Mouse (Mus musculus): ENCODE data around the gene Krtcap2.

DNA sequence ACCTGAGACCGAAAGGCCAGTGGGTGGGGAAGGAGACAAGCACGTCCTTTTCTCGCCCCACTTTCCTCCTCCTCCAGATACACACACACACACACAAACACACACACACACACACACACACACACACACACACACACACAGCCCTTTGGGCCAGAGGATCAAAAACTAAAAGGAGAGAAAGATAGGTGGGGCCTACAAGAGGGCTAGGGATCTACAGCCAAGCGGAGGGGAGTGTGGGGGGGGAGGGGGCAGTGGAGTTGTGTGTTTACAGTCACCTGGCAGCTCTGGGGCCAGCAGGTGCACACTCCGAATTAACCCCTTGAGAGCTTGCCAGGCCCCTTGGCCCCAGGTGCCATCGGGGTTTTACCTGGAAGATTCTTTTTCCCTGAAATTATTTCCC lies 13.2 kb upstream of the Krtcap2 start:
- TF ChIP-seq EP300 (IDR thresholded peaks at IDR 0.05; ENCODE audit: low read length), result no peak
- no peak for TF ChIP-seq MAX (IDR thresholded peaks at IDR 0.05; ENCODE audit: low read length)
- TF ChIP-seq USF1 (IDR thresholded peaks at IDR 0.05; ENCODE audit: low read depth, low read length), result no peak
- no peak for TF ChIP-seq ZMIZ1 (IDR thresholded peaks at IDR 0.05; ENCODE audit: low read depth, low read length)
- TF ChIP-seq JUND (conservative IDR thresholded peaks at IDR 0.05; ENCODE audit: low read depth, low read length), result no peak
- no peak for TF ChIP-seq CTCF (conservative IDR thresholded peaks at IDR 0.05 in 1 of 2, IDR thresholded peaks at IDR 0.05 in 1 of 2; ENCODE audit: low read depth in 2 of 2, low read length in 2 of 2)
- TF ChIP-seq POLR2A (IDR thresholded peaks at IDR 0.05; ENCODE audit: low read depth, low read length), result no peak
- no peak for TF ChIP-seq NRF1 (IDR thresholded peaks at IDR 0.05; ENCODE audit: low read depth, low read length)

Measured in CH12.LX (cell line).